In genomic region chr1:43171093-43171492, GRCm38 (mm10) we compare ENCODE assay signal across 18 mouse cellular contexts. TPM values are rescaled to one million over a fixed set of nuclear protein-coding genes. Genes with fewer than 3 reads are reported as not detected.
DNase-seq lines count a peak whose midpoint lies in the region; ATAC-seq and TF ChIP-seq lines count a peak whose summit lies in the region.
"Had no signal": no experiment of that assay in that cellular context is flagged by ENCODE, and none has a peak within 500 bp of the region (broad histone marks: within the 10 kb centered on the region; RNA-seq: fewer than 3 reads in every experiment).

No protein-coding gene starts in this region.

- WGBS in heart, embryonic 16.5 days, result 14% methylated on average over 3 of the region's 3 CpGs
- WGBS in liver, embryonic 13.5 days (ENCODE audit: insufficient replicate concordance), result 13% methylated on average over 3 of the region's 3 CpGs
- WGBS in liver, postnatal 0 days (ENCODE audit: insufficient replicate concordance), result 17% methylated on average over 3 of the region's 3 CpGs
- 52% methylated on average over 3 of the region's 3 CpGs for WGBS in hindbrain, embryonic 14.5 days

- H3K27me3 ChIP-seq in heart, embryonic 16.5 days (ENCODE audit: control insufficient read depth, insufficient read depth, low read length), result no peaks in the 10 kb centered on the region
- H3K27me3 ChIP-seq in liver, embryonic 13.5 days, result no peaks in the 10 kb centered on the region
- H3K27me3 ChIP-seq in liver, postnatal 0 days (ENCODE audit: insufficient read depth, low read length), result no peaks in the 10 kb centered on the region
- no peaks in the 10 kb centered on the region for H3K27me3 ChIP-seq in hindbrain, embryonic 14.5 days (ENCODE audit: control insufficient read depth, insufficient read depth, low read length)
- H3K27me3 ChIP-seq: hindbrain, embryonic 15.5 days; liver, embryonic 12.5 days; midbrain, embryonic 13.5 days; Patski had no signal

- TF ChIP-seq CTCF in liver, postnatal 0 days (IDR thresholded peaks at IDR 0.05; ENCODE audit: low read depth), result no peak
- TF ChIP-seq CTCF in embryonic fibroblast, embryonic 13.5 days (IDR thresholded peaks at IDR 0.05; ENCODE audit: borderline replicate concordance, insufficient read depth, low read length), result no peak

- peak overlapping the region; percentile 57; the same call in 1 of the 2 replicates for H3K27ac ChIP-seq in heart, embryonic 16.5 days (ENCODE audit: low read length)
- peak overlapping the region; percentile 23; the same call in 1 of the 2 replicates for H3K27ac ChIP-seq in liver, embryonic 13.5 days
- no peak overlapping the region for H3K27ac ChIP-seq in liver, postnatal 0 days (ENCODE audit: low read depth)
- peak overlapping the region; percentile 82 for H3K27ac ChIP-seq in embryonic fibroblast, embryonic 13.5 days (ENCODE audit: insufficient read depth, low read length)
- no peak overlapping the region for H3K27ac ChIP-seq in hindbrain, embryonic 14.5 days
- H3K27ac ChIP-seq: forebrain, embryonic 10.5 days; hindbrain, embryonic 15.5 days; limb, embryonic 10.5 days; liver, embryonic 12.5 days; macrophage; midbrain, embryonic 13.5 days had no signal

- peaks cover 67% of the 10 kb centered on the region for H3K4me1 ChIP-seq in heart, embryonic 16.5 days (ENCODE audit: control insufficient read depth, insufficient read depth, low read length)
- 0 out of 2 replicates have a peak, but pooled peaks cover 3% of the 10 kb centered on the region for H3K4me1 ChIP-seq in liver, embryonic 13.5 days (replicated peaks)
- H3K4me1 ChIP-seq in liver, postnatal 0 days (ENCODE audit: insufficient read depth), result no peaks in the 10 kb centered on the region
- peaks cover 28% of the 10 kb centered on the region for H3K4me1 ChIP-seq in embryonic fibroblast, embryonic 13.5 days (ENCODE audit: control insufficient read depth, insufficient read depth, low read length)
- no peaks in the 10 kb centered on the region for H3K4me1 ChIP-seq in hindbrain, embryonic 14.5 days (replicated peaks; ENCODE audit: control insufficient read depth, insufficient read depth, low read length)
- H3K4me1 ChIP-seq: hindbrain, embryonic 15.5 days; liver, embryonic 12.5 days; midbrain, embryonic 13.5 days had no signal

- peaks cover 5% of the 10 kb centered on the region for H3K36me3 ChIP-seq in heart, embryonic 16.5 days (ENCODE audit: control insufficient read depth, insufficient read depth)
- H3K36me3 ChIP-seq in liver, embryonic 13.5 days, result no peaks in the 10 kb centered on the region
- no peaks in the 10 kb centered on the region for H3K36me3 ChIP-seq in liver, postnatal 0 days (replicated peaks; ENCODE audit: insufficient read depth, low read length)
- no peaks in the 10 kb centered on the region for H3K36me3 ChIP-seq in hindbrain, embryonic 14.5 days (replicated peaks; ENCODE audit: control insufficient read depth, insufficient read depth)
- H3K36me3 ChIP-seq: forebrain, embryonic 10.5 days; hindbrain, embryonic 15.5 days; limb, embryonic 10.5 days; liver, embryonic 12.5 days; midbrain, embryonic 13.5 days had no signal

- H3K4me2 ChIP-seq in heart, embryonic 16.5 days (ENCODE audit: low read depth, low read length), result no peak overlapping the region; the same call in 1 of the 2 replicates
- no peak overlapping the region for H3K4me2 ChIP-seq in liver, embryonic 13.5 days
- H3K4me2 ChIP-seq in liver, postnatal 0 days (ENCODE audit: low read depth, low read length), result no peak overlapping the region
- no peak overlapping the region for H3K4me2 ChIP-seq in hindbrain, embryonic 14.5 days (replicated peaks)
- H3K4me2 ChIP-seq: hindbrain, embryonic 15.5 days; liver, embryonic 12.5 days; midbrain, embryonic 13.5 days had no signal

- no peak for TF ChIP-seq POLR2A in embryonic fibroblast, embryonic 13.5 days (IDR thresholded peaks at IDR 0.05; ENCODE audit: low read depth, low read length)

- no peak for ATAC-seq in heart, embryonic 16.5 days (replicated peaks; ENCODE audit: extremely low read depth, insufficient read depth, low FRiP score)
- ATAC-seq in liver, embryonic 13.5 days (ENCODE audit: low read depth), result no peak
- ATAC-seq in liver, postnatal 0 days, result no peak
- ATAC-seq in megakaryocyte progenitor cell, adult 5-6 weeks (replicated peaks; ENCODE audit: poor library complexity), result peak; percentile 53
- no peak for ATAC-seq in hindbrain, embryonic 14.5 days (ENCODE audit: low FRiP score)
- ATAC-seq: liver, embryonic 12.5 days; midbrain, embryonic 13.5 days; Patski had no signal

- no peak overlapping the region for H3K9ac ChIP-seq in heart, embryonic 16.5 days (ENCODE audit: low read length)
- H3K9ac ChIP-seq in liver, embryonic 13.5 days, result no peak overlapping the region
- H3K9ac ChIP-seq in liver, postnatal 0 days (replicated peaks), result no peak overlapping the region
- no peak overlapping the region for H3K9ac ChIP-seq in hindbrain, embryonic 14.5 days
- H3K9ac ChIP-seq: hindbrain, embryonic 15.5 days; liver, embryonic 12.5 days; midbrain, embryonic 13.5 days had no signal

- no peak for DNase-seq in heart, adult 11 months
- DNase-seq in liver, embryonic 13.5 days, result no peak
- DNase-seq in liver, postnatal 0 days, result no peak
- DNase-seq in hindbrain, embryonic 14.5 days (ENCODE audit: low spot score), result no peak
- DNase-seq: adrenal gland, postnatal 36 days; cerebellum, postnatal 10 days; gastrocnemius, postnatal 25 days; right cerebral cortex, adult 18-20 months had no signal

- TF ChIP-seq EP300 in liver, postnatal 0 days (IDR thresholded peaks at IDR 0.05; ENCODE audit: low read depth), result no peak

- no peaks in the 10 kb centered on the region for H3K9me3 ChIP-seq in heart, embryonic 16.5 days (replicated peaks; ENCODE audit: control insufficient read depth, low read length)
- no peaks in the 10 kb centered on the region for H3K9me3 ChIP-seq in liver, embryonic 13.5 days (replicated peaks)
- no peaks in the 10 kb centered on the region for H3K9me3 ChIP-seq in liver, postnatal 0 days (ENCODE audit: low read length)
- H3K9me3 ChIP-seq in hindbrain, embryonic 14.5 days (ENCODE audit: control insufficient read depth, low read length), result no peaks in the 10 kb centered on the region
- H3K9me3 ChIP-seq: forebrain, embryonic 10.5 days; hindbrain, embryonic 15.5 days; limb, embryonic 10.5 days; liver, embryonic 12.5 days; midbrain, embryonic 13.5 days had no signal

- no peak overlapping the region for H3K4me3 ChIP-seq in heart, embryonic 16.5 days (ENCODE audit: low read length)
- no peak overlapping the region for H3K4me3 ChIP-seq in liver, embryonic 13.5 days (replicated peaks)
- no peak overlapping the region for H3K4me3 ChIP-seq in liver, postnatal 0 days (ENCODE audit: low read depth, low read length)
- H3K4me3 ChIP-seq in embryonic fibroblast, embryonic 13.5 days (ENCODE audit: insufficient read depth, low read length), result no peak overlapping the region
- no peak overlapping the region for H3K4me3 ChIP-seq in hindbrain, embryonic 14.5 days (replicated peaks; ENCODE audit: low read length)
- H3K4me3 ChIP-seq: forebrain, embryonic 10.5 days; hindbrain, embryonic 15.5 days; limb, embryonic 10.5 days; liver, embryonic 12.5 days; midbrain, embryonic 13.5 days had no signal

RNA-seq across cellular contexts. Expression of gene Fhl2, which starts 25.7 kb away (rescaled TPM):
- 426 and 443 TPM in 2 replicates for polyA plus RNA-seq in heart, embryonic 16.5 days (2015; fragmentation: Nextera tagmentation; extraction: Ambion mirVana)
- 3.5 and 4.6 TPM in 2 replicates for polyA plus RNA-seq in liver, embryonic 13.5 days (2015; fragmentation: Nextera tagmentation; extraction: Ambion mirVana)
- polyA plus RNA-seq in liver, postnatal 0 days (2015; fragmentation: Nextera tagmentation; extraction: Ambion mirVana), result 2.0 and 2.4 TPM in 2 replicates
- polyA plus RNA-seq in embryonic fibroblast, embryonic 13.5 days (2011; ENCODE audit: insufficient read length, low read depth, missing spikeins), result 92.1 and 137 TPM in 2 replicates
- 0.10 TPM in 1 of 2 replicates, not detected in the other for total RNA-seq in megakaryocyte progenitor cell, adult 5-6 weeks (2015)
- total RNA-seq in megakaryocyte progenitor cell, adult 5-6 weeks (2017), result 1.1 TPM in 1 of 2 replicates, not detected in the other
- polyA plus RNA-seq in hindbrain, embryonic 14.5 days (2014; fragmentation: Nextera tagmentation; extraction: Ambion mirVana), result 31.2 and 31.4 TPM in 2 replicates
- polyA plus RNA-seq: macrophage had no signal

Comparison
In these comparisons a context has a peak if more than half of its experiments do, and no peak if none do; other contexts are left out.
1. H3K27ac ChIP-seq: peak in heart, embryonic 16.5 days (single experiment), liver, embryonic 13.5 days (single experiment) and embryonic fibroblast, embryonic 13.5 days (single experiment); none in liver, postnatal 0 days (single experiment) and hindbrain, embryonic 14.5 days (single experiment).